Mouse (Mus musculus): ENCODE results near the gene Zmiz1.

Gene Zmiz1

GRCm38 (mm10) chr14:25555291-25555781 is 96.4 kb downstream of the Zmiz1 start:
- DNase-seq (ENCODE audit: low read depth in 1 of 2, low spot score in 2 of 2), result no peak

GRCm38 (mm10) chr14:25555848-25556247 is 96.9 kb downstream of the Zmiz1 start:
- DNase-seq (ENCODE audit: low read depth in 1 of 2, low spot score in 2 of 2), result no peak

- DNase-seq (ENCODE audit: low read depth in 1 of 2, low spot score in 2 of 2), result no peak
Measured at GRCm38 (mm10) chr14:25557014-25557413, 98.0 kb downstream of the Zmiz1 start.

- no peak for DNase-seq (ENCODE audit: low read depth in 1 of 2, low spot score in 2 of 2)
Measured at GRCm38 (mm10) chr14:25558479-25558878, 99.5 kb downstream of the Zmiz1 start.

GRCm38 (mm10) chr14:25559907-25560306 is 100.9 kb downstream of the Zmiz1 start:
- no peak for DNase-seq (ENCODE audit: low read depth in 1 of 2, low spot score in 2 of 2)

GRCm38 (mm10) chr14:25560841-25561240 is 101.9 kb downstream of the Zmiz1 start:
- DNase-seq (ENCODE audit: low read depth in 1 of 2, low spot score in 2 of 2), result no peak

- DNase-seq (ENCODE audit: low read depth in 1 of 2, low spot score in 2 of 2), result no peak
Measured at GRCm38 (mm10) chr14:25561716-25562115, 102.7 kb downstream of the Zmiz1 start.

- no peak for DNase-seq (ENCODE audit: low read depth in 1 of 2, low spot score in 2 of 2)
Measured at GRCm38 (mm10) chr14:25562447-25562846, 103.5 kb downstream of the Zmiz1 start.

- no peak for DNase-seq (ENCODE audit: low read depth in 1 of 2, low spot score in 2 of 2)
Measured at GRCm38 (mm10) chr14:25562909-25563308, 103.9 kb downstream of the Zmiz1 start.

- no peak for DNase-seq (ENCODE audit: low read depth in 1 of 2, low spot score in 2 of 2)
Measured at GRCm38 (mm10) chr14:25564577-25564976, 105.6 kb downstream of the Zmiz1 start.

- peak; percentile 21 to 64 for DNase-seq (ENCODE audit: low read depth in 1 of 2, low spot score in 2 of 2)
Measured at GRCm38 (mm10) chr14:25565344-25566088, 106.5 kb downstream of the Zmiz1 start.

GRCm38 (mm10) chr14:25567245-25567644 is 108.3 kb downstream of the Zmiz1 start:
- peak; percentile 12 to 40 for DNase-seq (ENCODE audit: low read depth in 1 of 2, low spot score in 2 of 2)

GRCm38 (mm10) chr14:25567837-25568236 is 108.9 kb downstream of the Zmiz1 start:
- no peak for DNase-seq (ENCODE audit: low read depth in 1 of 2, low spot score in 2 of 2)

- no peak for DNase-seq (ENCODE audit: low read depth in 1 of 2, low spot score in 2 of 2)
Measured at GRCm38 (mm10) chr14:25574047-25574870, 115.3 kb downstream of the Zmiz1 start.

GRCm38 (mm10) chr14:25576642-25577041 is 117.7 kb downstream of the Zmiz1 start:
- no peak for DNase-seq (ENCODE audit: low read depth in 1 of 2, low spot score in 2 of 2)

- no peak for DNase-seq (ENCODE audit: low read depth in 1 of 2, low spot score in 2 of 2)
Measured at GRCm38 (mm10) chr14:25577431-25577830, 118.4 kb downstream of the Zmiz1 start.

- no peak for DNase-seq (ENCODE audit: low read depth in 1 of 2, low spot score in 2 of 2)
Measured at GRCm38 (mm10) chr14:25579597-25579996, 120.6 kb downstream of the Zmiz1 start.

GRCm38 (mm10) chr14:25580397-25580796 is 121.4 kb downstream of the Zmiz1 start:
- DNase-seq (ENCODE audit: low read depth in 1 of 2, low spot score in 2 of 2), result no peak

- DNase-seq (ENCODE audit: low read depth in 1 of 2, low spot score in 2 of 2), result no peak
Measured at GRCm38 (mm10) chr14:25582603-25583002, 123.6 kb downstream of the Zmiz1 start.

- no peak for DNase-seq (ENCODE audit: low read depth in 1 of 2, low spot score in 2 of 2)
Measured at GRCm38 (mm10) chr14:25583899-25584298, 124.9 kb downstream of the Zmiz1 start.

- DNase-seq (ENCODE audit: low read depth in 1 of 2, low spot score in 2 of 2), result no peak
Measured at GRCm38 (mm10) chr14:25585545-25586301, 126.7 kb downstream of the Zmiz1 start.

Data from monocyte, adult 2 months (primary cell).